Mouse (Mus musculus): ENCODE data around the gene Pnkp. TPM values are rescaled to one million over a fixed set of nuclear protein-coding genes. Genes with fewer than 3 reads are reported as not detected.

Gene Pnkp
- total RNA-seq, 2 experiments from 2014 or later: 19.6 to 19.9 TPM

DNA sequence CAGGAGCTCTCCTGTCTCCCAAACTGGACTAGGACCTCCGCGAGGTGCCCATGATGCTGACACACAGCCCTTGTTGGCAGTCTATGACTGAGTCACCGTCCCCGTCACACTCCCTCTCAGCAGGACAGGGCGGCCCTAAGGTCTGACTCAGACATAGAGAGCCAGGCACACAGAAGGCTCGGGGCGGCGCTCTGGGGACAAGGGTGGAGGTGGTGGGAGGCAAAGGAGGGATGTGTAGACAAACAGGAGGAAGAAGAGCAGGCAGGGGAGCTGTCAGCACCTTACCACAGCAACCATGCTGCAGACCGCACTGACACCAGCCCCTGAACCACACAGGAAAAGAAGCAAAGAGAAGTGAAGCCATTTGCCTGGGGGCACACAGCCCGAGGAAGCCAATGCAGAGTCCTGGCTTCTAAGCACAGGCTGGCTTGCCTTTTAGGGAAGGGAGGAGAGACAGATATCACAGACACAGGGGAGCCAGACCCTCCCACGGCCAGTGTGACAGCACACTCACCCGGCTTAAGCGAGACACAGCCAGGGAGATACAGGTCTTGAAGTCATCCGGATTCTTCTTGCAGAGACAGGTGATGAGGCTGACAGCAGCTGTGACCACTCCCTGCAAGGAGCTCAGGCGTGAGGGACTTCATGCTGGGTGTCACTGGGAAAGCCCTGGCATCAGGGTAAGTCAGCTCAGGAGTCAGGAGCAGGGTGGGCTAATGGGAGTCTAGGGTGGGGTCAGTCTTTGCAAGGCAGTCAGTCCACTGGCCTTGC lies 52.0 kb downstream of the Pnkp start:
- DNase-seq: no peak

Small RNA genes within 50 kb of the gene (microRNA-seq; reads per million reads assigned to microRNA genes)
- 0 reads per million in 2 experiments for gene Mir707

Other genes starting within 250 kb of the Pnkp start
- 10 to 100 TPM; 11.8 to 14.3 TPM for gene Myh14, start 186.3 kb upstream of the Pnkp start, total RNA-seq (2021)
- not detected for gene Izumo2, start 148.4 kb upstream of the Pnkp start, total RNA-seq (2021)
- gene Vrk3, start 108.7 kb upstream of the Pnkp start, total RNA-seq (2021): 10 to 100 TPM; 28.4 to 28.9 TPM
- gene Zfp473, start 106.1 kb upstream of the Pnkp start, total RNA-seq (2021): under 1 TPM; 0.19 to 0.20 TPM
- gene Nup62, start 41.1 kb upstream of the Pnkp start, total RNA-seq (2021): 10 to 100 TPM; 69.3 to 69.9 TPM
- 1 to 10 TPM; 1.4 to 2.0 TPM for gene Il4i1, start 40.8 kb upstream of the Pnkp start, total RNA-seq (2021)
- 10 to 100 TPM; 34.9 to 37.2 TPM for gene Atf5, start 40.5 kb upstream of the Pnkp start, total RNA-seq (2021)
- 10 to 100 TPM; 70.6 to 82.6 TPM for gene Akt1s1, start 8.1 kb upstream of the Pnkp start, total RNA-seq (2021)
- 10 to 100 TPM; 33.0 to 38.0 TPM for gene Tbc1d17, start 8.1 kb upstream of the Pnkp start, total RNA-seq (2021)
- 100 to 1,000 TPM; 237 to 248 TPM for gene Ptov1, start 12.6 kb downstream of the Pnkp start, total RNA-seq (2021)
- gene Med25, start 35.6 kb downstream of the Pnkp start, total RNA-seq (2021): 10 to 100 TPM; 74.6 to 76.3 TPM
- gene Fuz, start 38.9 kb downstream of the Pnkp start, total RNA-seq (2021): 10 to 100 TPM; 10.7 to 10.8 TPM
- gene Ap2a1, start 72.4 kb downstream of the Pnkp start, total RNA-seq (2021): 10 to 100 TPM; 96.9 to 99.4 TPM
- not detected for gene Tsks, start 86.1 kb downstream of the Pnkp start, total RNA-seq (2021)
- 1 to 10 TPM; 4.4 to 5.1 TPM for gene Cpt1c, start 117.7 kb downstream of the Pnkp start, total RNA-seq (2021)
- gene Prmt1, start 129.4 kb downstream of the Pnkp start, total RNA-seq (2021): 100 to 1,000 TPM; 306 to 324 TPM
- gene Irf3, start 140.5 kb downstream of the Pnkp start, total RNA-seq (2021): 10 to 100 TPM; 42.0 to 43.0 TPM
- gene Bcl2l12, start 141.6 kb downstream of the Pnkp start, total RNA-seq (2021): 10 to 100 TPM; 21.7 to 25.2 TPM
- gene Scaf1, start 159.2 kb downstream of the Pnkp start, total RNA-seq (2021): 10 to 100 TPM; 78.5 to 80.3 TPM
- 10 to 100 TPM; 71.2 to 73.4 TPM for gene Rras, start 160.8 kb downstream of the Pnkp start, total RNA-seq (2021)
- 10 to 100 TPM; 35.4 to 36.7 TPM for gene Prr12, start 195.7 kb downstream of the Pnkp start, total RNA-seq (2021)
- gene Nosip, start 205.3 kb downstream of the Pnkp start, total RNA-seq (2021): 10 to 100 TPM; 31.7 to 34.6 TPM
- 10 to 100 TPM in 1 of 2 experiments, 1 to 10 TPM in 1; 9.5 to 10.2 TPM for gene Prrg2, start 205.5 kb downstream of the Pnkp start, total RNA-seq (2021)
- 10 to 100 TPM; 88.0 to 90.9 TPM for gene Rcn3, start 235.1 kb downstream of the Pnkp start, total RNA-seq (2021)
- 10 to 100 TPM; 35.3 to 41.1 TPM for gene Fcgrt, start 246.7 kb downstream of the Pnkp start, total RNA-seq (2021)